Mouse (Mus musculus) MEL (cell line): Measurements from ENCODE around the gene Pnpo.

ENCODE experiments used
- E2F4 ChIP-seq: IDR thresholded peaks from 2 replicates; pipeline ENCODE4 v1.6.1; 2011; ENCODE audit warnings: low read depth, low read length, improper control_type of control experiment, borderline replicate concordance
- HCFC1 ChIP-seq: IDR thresholded peaks from 2 replicates; pipeline ENCODE4 v1.6.1; 2012; ENCODE audit warnings: low read depth, mild to moderate bottlenecking, inconsistent platforms, low read length, improper control_type of control experiment, moderate library complexity
- POLR2AphosphoS5 ChIP-seq: IDR thresholded peaks from 2 replicates; pipeline ENCODE4 v1.6.1; 2012; ENCODE audit warnings: low read depth, borderline replicate concordance, mild to moderate bottlenecking, inconsistent platforms, low read length, moderate library complexity, mixed read lengths
- USF1 ChIP-seq: IDR thresholded peaks from 2 replicates; pipeline ENCODE4 v1.6.1; 2014; ENCODE audit warnings: low read depth, mild to moderate bottlenecking, inconsistent platforms, low read length, improper control_type of control experiment, moderate library complexity

DNA sequence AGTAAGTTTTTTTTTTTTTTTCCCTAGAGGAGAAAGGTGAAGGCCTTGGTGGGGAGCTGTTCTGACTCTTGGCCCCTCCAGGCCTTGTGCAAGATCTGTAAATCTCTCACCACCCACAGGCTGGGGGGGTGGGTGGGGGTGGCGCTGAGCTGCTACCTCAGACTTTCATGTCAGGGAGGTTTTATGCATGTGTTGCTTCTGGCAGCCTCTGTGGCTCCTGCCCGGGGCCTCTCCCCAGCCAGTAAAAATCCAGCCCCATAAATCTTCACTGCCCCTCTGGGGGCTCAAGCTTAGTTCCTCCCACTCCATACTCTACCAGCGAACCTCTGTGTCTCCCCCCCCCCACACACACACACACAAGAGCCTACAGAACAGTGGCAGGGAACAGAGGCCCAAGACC lies 42.7 kb upstream of the Pnpo start:
- TF ChIP-seq HCFC1 = no peak
- no peak for TF ChIP-seq E2F4
- TF ChIP-seq USF1 = no peak
- no peak for TF ChIP-seq POLR2AphosphoS5
